Mouse (Mus musculus) cortical plate, adult 2 months (tissue): ENCODE data around the gene P3h4.

Source experiments
- CTCF ChIP-seq: fragments of 200-500 bp; IDR thresholded peaks from 2 replicates; pipeline ENCODE4 v1.5.1; 2011; ENCODE audit warnings: mild to moderate bottlenecking, control low read depth, low read length; ENCODE audit not compliant: insufficient read depth; ENCODE audit errors: extremely low read depth
- POLR2A ChIP-seq: fragments of 200-500 bp; IDR thresholded peaks from 2 replicates; pipeline ENCODE4 v1.6.1; 2011; ENCODE audit warnings: mild to moderate bottlenecking, low read length, control low read depth; ENCODE audit not compliant: insufficient read depth; ENCODE audit errors: extremely low read depth

DNA sequence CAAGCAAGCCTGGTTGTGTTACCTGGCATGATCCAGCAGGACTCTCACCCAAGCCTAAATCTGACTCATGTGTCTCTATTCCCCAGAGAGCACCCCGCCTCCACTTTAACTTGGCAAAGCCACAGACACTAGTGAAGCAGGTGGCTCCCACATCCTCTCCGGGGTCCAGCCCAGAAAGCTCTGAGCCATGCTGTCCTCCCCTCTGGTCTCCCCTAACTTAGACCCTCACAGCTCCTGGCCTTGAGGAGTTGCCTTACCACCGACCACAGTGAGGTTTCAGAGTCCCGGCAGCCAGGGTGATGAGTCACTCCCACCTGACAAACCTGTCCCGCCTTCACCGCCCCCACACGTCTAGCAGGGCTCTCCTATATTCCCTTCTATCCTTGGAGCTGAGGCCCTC lies 20.9 kb downstream of the P3h4 start:
- TF ChIP-seq CTCF, result no peak
- TF ChIP-seq POLR2A, result no peak
